14 mouse cellular contexts compared by ENCODE assay signal in the genomic region with DNA sequence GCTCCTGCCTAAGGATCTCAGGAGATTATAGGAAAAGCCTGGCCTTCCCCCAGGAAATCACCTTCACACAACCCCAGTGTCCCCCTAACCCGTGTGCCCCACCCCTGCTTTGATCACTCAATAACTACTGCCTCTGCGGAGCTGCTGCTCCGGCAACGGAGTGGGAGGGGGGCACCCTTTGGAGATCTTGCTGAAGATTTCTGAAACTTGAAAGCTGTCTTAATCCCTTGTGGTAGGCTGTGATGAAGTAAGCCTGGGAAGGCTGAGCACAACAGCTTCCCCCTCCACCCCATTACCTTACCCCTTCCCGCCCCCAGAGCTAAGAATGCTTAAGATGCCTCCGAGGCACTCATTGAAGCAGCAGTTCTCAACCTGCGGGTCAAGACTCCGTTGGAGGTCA. TPM values are rescaled to one million over a fixed set of nuclear protein-coding genes. Genes with fewer than 3 reads are reported as not detected.
DNase-seq lines count a peak whose midpoint lies in the region; ATAC-seq and TF ChIP-seq lines count a peak whose summit lies in the region.
"Had no signal": no experiment of that assay in that cellular context is flagged by ENCODE, and none has a peak within 500 bp of the region (broad histone marks: within the 10 kb centered on the region; RNA-seq: fewer than 3 reads in every experiment).

No protein-coding gene starts in this region.

- no peaks in the 10 kb centered on the region for H3K9me3 ChIP-seq in forebrain, embryonic 11.5 days (ENCODE audit: control insufficient read depth, low read length)
- H3K9me3 ChIP-seq in forebrain, postnatal 0 days (ENCODE audit: low read length), result no peaks in the 10 kb centered on the region
- no peaks in the 10 kb centered on the region for H3K9me3 ChIP-seq in lung, embryonic 15.5 days
- H3K9me3 ChIP-seq in limb, embryonic 14.5 days (ENCODE audit: control insufficient read depth, low read length), result no peaks in the 10 kb centered on the region
- H3K9me3 ChIP-seq: limb, embryonic 15.5 days had no signal

- no peaks in the 10 kb centered on the region for H3K36me3 ChIP-seq in forebrain, embryonic 11.5 days (ENCODE audit: control insufficient read depth, insufficient read depth, low read length)
- H3K36me3 ChIP-seq in forebrain, postnatal 0 days (ENCODE audit: insufficient read depth), result no peaks in the 10 kb centered on the region
- H3K36me3 ChIP-seq in lung, embryonic 15.5 days, result no peaks in the 10 kb centered on the region
- peaks cover 8% of the 10 kb centered on the region; the same call in 1 of the 2 replicates for H3K36me3 ChIP-seq in limb, embryonic 14.5 days (ENCODE audit: control insufficient read depth, insufficient read depth, low read length)
- H3K36me3 ChIP-seq: limb, embryonic 15.5 days had no signal

- peak; percentile 67 for ATAC-seq in forebrain, embryonic 11.5 days (replicated peaks; ENCODE audit: low FRiP score)
- no peak for ATAC-seq in forebrain, postnatal 0 days
- ATAC-seq in lung, embryonic 15.5 days (ENCODE audit: borderline replicate concordance, extremely low read depth, low FRiP score, low TSS enrichment), result no peak
- no peak for ATAC-seq in limb, embryonic 14.5 days (ENCODE audit: low FRiP score, low read depth)
- no peak for ATAC-seq in CD4-positive, CD25-positive, alpha-beta regulatory T cell, adult 4 months

- no peak for TF ChIP-seq CTCF in forebrain, postnatal 0 days (IDR thresholded peaks at IDR 0.05; ENCODE audit: low read depth)

- DNase-seq in forebrain, embryonic 11.5 days (ENCODE audit: low spot score), result peak; percentile 67
- no peak for DNase-seq in forebrain, postnatal 0 days
- DNase-seq in lung, postnatal 25 days (ENCODE audit: low spot score), result no peak
- no peak for DNase-seq in limb, embryonic 14.5 days (ENCODE audit: low spot score)
- DNase-seq in testis, postnatal 14 days (ENCODE audit: low spot score), result no peak
- no peak for DNase-seq in T-cell, adult 2 months (ENCODE audit: low spot score)
- DNase-seq: adrenal gland, postnatal 36 days; cerebellum, adult 8-10 months; lung, postnatal 4 days; spleen, adult 18-20 months had no signal

- no peak for TF ChIP-seq POLR2A in limb, embryonic 14.5 days (IDR thresholded peaks at IDR 0.05; ENCODE audit: borderline replicate concordance, extremely low read depth, insufficient read depth, insufficient read length)

- no peak overlapping the region for H3K9ac ChIP-seq in forebrain, embryonic 11.5 days (ENCODE audit: low read length)
- no peak overlapping the region for H3K9ac ChIP-seq in forebrain, postnatal 0 days
- no peak overlapping the region for H3K9ac ChIP-seq in lung, embryonic 15.5 days
- H3K9ac ChIP-seq in limb, embryonic 14.5 days (ENCODE audit: low read depth, low read length, severe bottlenecking), result 0 out of 2 replicates have a peak overlapping the region, but pooled peaks have one; percentile 16
- H3K9ac ChIP-seq: limb, embryonic 15.5 days had no signal

- H3K4me2 ChIP-seq in forebrain, embryonic 11.5 days (ENCODE audit: low read depth, low read length, severe bottlenecking), result no peak overlapping the region
- no peak overlapping the region for H3K4me2 ChIP-seq in forebrain, postnatal 0 days (ENCODE audit: low read depth)
- no peak overlapping the region for H3K4me2 ChIP-seq in lung, embryonic 15.5 days
- no peak overlapping the region for H3K4me2 ChIP-seq in limb, embryonic 14.5 days (replicated peaks; ENCODE audit: low read depth, low read length, severe bottlenecking)
- H3K4me2 ChIP-seq: limb, embryonic 15.5 days had no signal

- H3K27ac ChIP-seq in forebrain, embryonic 11.5 days (ENCODE audit: low read depth, low read length), result peak overlapping the region; percentile 54; the same call in 1 of the 2 replicates
- H3K27ac ChIP-seq in forebrain, postnatal 0 days (ENCODE audit: low read depth, low read length), result no peak overlapping the region
- 0 out of 2 replicates have a peak overlapping the region, but pooled peaks have one; percentile 63 for H3K27ac ChIP-seq in lung, embryonic 15.5 days
- no peak overlapping the region for H3K27ac ChIP-seq in limb, embryonic 14.5 days (replicated peaks; ENCODE audit: low read depth, low read length)

- H3K27me3 ChIP-seq in forebrain, embryonic 11.5 days (ENCODE audit: control insufficient read depth, insufficient read depth, low read length), result no peaks in the 10 kb centered on the region
- H3K27me3 ChIP-seq in forebrain, postnatal 0 days (ENCODE audit: insufficient read depth, low read length), result no peaks in the 10 kb centered on the region
- H3K27me3 ChIP-seq in lung, embryonic 15.5 days, result no peaks in the 10 kb centered on the region
- H3K27me3 ChIP-seq in limb, embryonic 14.5 days (ENCODE audit: control insufficient read depth, insufficient read depth, low read length), result no peaks in the 10 kb centered on the region
- H3K27me3 ChIP-seq: limb, embryonic 15.5 days had no signal

- peaks cover 11% of the 10 kb centered on the region; the same call in 1 of the 2 replicates for H3K4me1 ChIP-seq in forebrain, embryonic 11.5 days (replicated peaks; ENCODE audit: control insufficient read depth, insufficient read depth, low read length)
- peaks cover 11% of the 10 kb centered on the region; the same call in 1 of the 2 replicates for H3K4me1 ChIP-seq in forebrain, postnatal 0 days (ENCODE audit: insufficient read depth)
- peaks cover 49% of the 10 kb centered on the region for H3K4me1 ChIP-seq in lung, embryonic 15.5 days
- peaks cover 11% of the 10 kb centered on the region for H3K4me1 ChIP-seq in limb, embryonic 14.5 days (ENCODE audit: control insufficient read depth, insufficient read depth, low read length)

- no peak overlapping the region for H3K4me3 ChIP-seq in forebrain, embryonic 11.5 days (ENCODE audit: low read depth, low read length)
- H3K4me3 ChIP-seq in forebrain, postnatal 0 days (ENCODE audit: low read depth, low read length), result no peak overlapping the region
- H3K4me3 ChIP-seq in lung, embryonic 15.5 days, result no peak overlapping the region
- H3K4me3 ChIP-seq in limb, embryonic 14.5 days (replicated peaks; ENCODE audit: low read length), result no peak overlapping the region
- H3K4me3 ChIP-seq: limb, embryonic 15.5 days had no signal

- WGBS in forebrain, embryonic 11.5 days, result 2% methylated on average over 8 of the region's 8 CpGs
- WGBS in forebrain, postnatal 0 days, result 17% methylated on average over 8 of the region's 8 CpGs
- 24% methylated on average over 8 of the region's 8 CpGs for WGBS in lung, embryonic 15.5 days
- WGBS in limb, embryonic 14.5 days, result 13% methylated on average over 8 of the region's 8 CpGs

RNA-seq across cellular contexts. Expression of a gene that starts 21.0 kb away (rescaled TPM):
- 7.4 and 8.5 TPM in 2 replicates for polyA plus RNA-seq in forebrain, embryonic 11.5 days (2014; fragmentation: Nextera tagmentation; extraction: Ambion mirVana)
- 0.76 and 1.5 TPM in 2 replicates for total RNA-seq in forebrain, postnatal 0 days (2014; rRNA removed)
- 1.2 and 1.8 TPM in 2 replicates for polyA plus RNA-seq in forebrain, postnatal 0 days (2015; fragmentation: Nextera tagmentation; extraction: Ambion mirVana)
- 5.9 and 6.3 TPM in 2 replicates for polyA plus RNA-seq in lung, embryonic 15.5 days (2015; fragmentation: Nextera tagmentation; extraction: Ambion mirVana)
- polyA plus RNA-seq in limb, embryonic 14.5 days (2012; rRNA removed), result 0.61 and 0.70 TPM in 2 replicates
- polyA plus RNA-seq in limb, embryonic 14.5 days (2014; fragmentation: Nextera tagmentation; extraction: Ambion mirVana), result 2.2 and 3.6 TPM in 2 replicates
- polyA plus RNA-seq in CD4-positive, CD25-positive, alpha-beta regulatory T cell, adult 4 months (2017; shearing (Covaris generic)), result not detected

RNA-seq across cellular contexts. Expression of a gene that starts 35.5 kb away (rescaled TPM):
- not detected in 2 replicates for polyA plus RNA-seq in forebrain, embryonic 11.5 days (2014; fragmentation: Nextera tagmentation; extraction: Ambion mirVana)
- not detected in 2 replicates for total RNA-seq in forebrain, postnatal 0 days (2014; rRNA removed)
- polyA plus RNA-seq in forebrain, postnatal 0 days (2015; fragmentation: Nextera tagmentation; extraction: Ambion mirVana), result not detected in 2 replicates
- not detected in 2 replicates for polyA plus RNA-seq in lung, embryonic 15.5 days (2015; fragmentation: Nextera tagmentation; extraction: Ambion mirVana)
- 0.49 TPM in 1 of 2 replicates, not detected in the other for polyA plus RNA-seq in limb, embryonic 14.5 days (2012; rRNA removed)
- polyA plus RNA-seq in limb, embryonic 14.5 days (2014; fragmentation: Nextera tagmentation; extraction: Ambion mirVana), result not detected in 2 replicates
- not detected for polyA plus RNA-seq in CD4-positive, CD25-positive, alpha-beta regulatory T cell, adult 4 months (2017; shearing (Covaris generic))
- total RNA-seq: adrenal gland, postnatal 36 days had no signal
- polyA plus RNA-seq: gonadal fat pad, adult 2 months had no signal

RNA-seq across cellular contexts. Expression of a gene that starts 37.3 kb away (rescaled TPM):
- 30.7 and 32.3 TPM in 2 replicates for polyA plus RNA-seq in forebrain, embryonic 11.5 days (2014; fragmentation: Nextera tagmentation; extraction: Ambion mirVana)
- total RNA-seq in forebrain, postnatal 0 days (2014; rRNA removed), result 1.3 and 1.8 TPM in 2 replicates
- 2.3 and 4.5 TPM in 2 replicates for polyA plus RNA-seq in forebrain, postnatal 0 days (2015; fragmentation: Nextera tagmentation; extraction: Ambion mirVana)
- polyA plus RNA-seq in lung, embryonic 15.5 days (2015; fragmentation: Nextera tagmentation; extraction: Ambion mirVana), result 22.6 and 23.3 TPM in 2 replicates
- 5.1 and 5.9 TPM in 2 replicates for polyA plus RNA-seq in limb, embryonic 14.5 days (2012; rRNA removed)
- 7.7 and 11.5 TPM in 2 replicates for polyA plus RNA-seq in limb, embryonic 14.5 days (2014; fragmentation: Nextera tagmentation; extraction: Ambion mirVana)
- under 1 TPM in 1 of 2 experiments, not detected in 1; 0.24 TPM for polyA plus RNA-seq in CD4-positive, CD25-positive, alpha-beta regulatory T cell, adult 4 months (2017; shearing (Covaris generic))

Comparison
In these comparisons a context has a peak if more than half of its experiments do, and no peak if none do; other contexts are left out.
1. H3K27ac ChIP-seq: peak in forebrain, embryonic 11.5 days (single experiment) and lung, embryonic 15.5 days (single experiment); none in forebrain, postnatal 0 days (single experiment) and limb, embryonic 14.5 days (single experiment).